Mouse (Mus musculus): ENCODE measurements at regions not wholly inside any gene's neighbourhood (a gene's known extent, or its start where the extent isn't known, plus 50 kb on each side); places are given as distances from the start of the nearest gene placed in this dataset.
"Not testable (repeated sequence)": the region's sequence is repeated elsewhere in the genome, so short reads cannot be mapped to it uniquely, and the experiment has no call there.

DNA sequence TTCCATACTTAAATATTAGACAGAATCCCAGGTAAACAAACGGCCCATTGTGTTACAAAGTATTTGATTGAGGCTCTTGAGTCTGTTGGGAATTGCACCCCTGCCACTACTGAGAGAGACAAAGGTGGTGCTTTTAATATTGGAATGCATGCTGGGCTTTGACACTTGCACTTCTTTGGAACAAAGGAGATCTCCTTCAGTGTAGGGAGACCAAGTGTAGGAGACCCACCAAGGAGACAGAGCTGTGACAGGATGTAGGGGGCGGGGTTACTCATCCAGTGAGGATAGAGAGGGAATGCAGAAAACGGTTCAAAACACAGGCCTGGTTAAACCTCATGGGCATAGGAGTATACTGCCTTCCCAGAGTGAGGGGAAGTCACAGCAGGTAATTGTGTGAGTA is 254.0 kb upstream of the Ppp6c start:
- Histone ChIP-seq H3K9ac (ENCODE audit: low read length) (no peak overlapping the region), H3K27me3 (ENCODE audit: control insufficient read depth, insufficient read depth, low read length) (no peaks in the 10 kb centered on the region), H3K4me2 (ENCODE audit: low read depth) (no peak overlapping the region), H3K36me3 (ENCODE audit: control insufficient read depth, insufficient read depth, low read length) (no peaks in the 10 kb centered on the region), H3K4me1 (ENCODE audit: control insufficient read depth, insufficient read depth, low read length) (no peaks in the 10 kb centered on the region), H3K9me3 (ENCODE audit: control insufficient read depth, low read length) (no peaks in the 10 kb centered on the region), H3K4me3 (ENCODE audit: low read depth, low read length) (no peak overlapping the region), H3K27ac (ENCODE audit: low read depth, low read length) (no peak overlapping the region)
- ATAC-seq (ENCODE audit: insufficient read depth, low FRiP score, low TSS enrichment) (no peak), DNase-seq (ENCODE audit: low spot score) (no peak)
- 63% methylated on average over 3 of the region's 3 CpGs for WGBS

DNA sequence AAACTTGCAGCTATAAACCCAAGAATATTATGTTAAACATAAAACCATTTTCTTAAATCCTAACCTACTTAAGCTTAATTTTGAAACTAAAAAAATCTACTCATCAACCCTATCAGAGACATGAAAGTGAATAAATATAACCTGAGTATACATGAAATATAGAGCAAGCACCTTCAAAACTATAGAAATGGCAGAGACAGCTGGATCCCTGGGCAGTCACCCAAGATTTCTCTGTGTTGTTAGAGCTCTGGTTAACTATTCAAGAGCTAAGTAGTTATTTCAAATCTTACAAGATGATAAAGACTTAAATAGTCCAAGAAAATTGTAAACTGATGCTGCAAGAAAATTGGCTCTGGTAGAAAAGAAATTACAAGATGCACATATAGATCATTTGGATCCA is 246.7 kb upstream of the Ppp6c start:
- not testable (repeated sequence) for H3K27ac ChIP-seq (ENCODE audit: low read depth, low read length); H3K4me1 ChIP-seq (ENCODE audit: control insufficient read depth, insufficient read depth, low read length); H3K36me3 ChIP-seq (ENCODE audit: control insufficient read depth, insufficient read depth, low read length); DNase-seq (ENCODE audit: low spot score); ATAC-seq (ENCODE audit: insufficient read depth, low FRiP score, low TSS enrichment); H3K4me3 ChIP-seq (ENCODE audit: low read depth, low read length); H3K9ac ChIP-seq (ENCODE audit: low read length); H3K4me2 ChIP-seq (ENCODE audit: low read depth); H3K9me3 ChIP-seq (ENCODE audit: control insufficient read depth, low read length); H3K27me3 ChIP-seq (ENCODE audit: control insufficient read depth, insufficient read depth, low read length)

Data from neural tube, embryonic 11.5 days (tissue).